Mouse (Mus musculus) heart, postnatal 0 days (tissue): ENCODE measurements at regions not wholly inside any gene's neighbourhood (a gene's known extent, or its start where the extent isn't known, plus 50 kb on each side); places are given as distances from the start of the nearest gene placed in this dataset.

Source experiments
- ATAC-seq: fragments of 200-750 bp; cut with Nextera tagmentation; 2 replicates; pipeline ENCODE4 v1.8.0; 2017; ENCODE audit warnings: low read depth, moderate number of reproducible peaks, moderate library complexity; ENCODE audit not compliant: insufficient read depth
- DNase-seq: peaks from one replicate; pipeline ENCODE4 v3.0.0-alpha.2; 2016; ENCODE audit warnings: low spot score
- H3K27ac ChIP-seq: fragments of 300-500 bp; sonication (generic); 2 replicates; pipeline ENCODE4 v1.5.1; 2014; ENCODE audit warnings: low read depth, mild to moderate bottlenecking
- H3K27me3 ChIP-seq: fragments of 300-500 bp; sonication (generic); 2 replicates; pipeline ENCODE4 v1.6.1; 2014; ENCODE audit warnings: low read length, mixed read lengths; ENCODE audit not compliant: control insufficient read depth, insufficient read depth
- H3K36me3 ChIP-seq: fragments of 300-500 bp; sonication (generic); replicated peaks from 2 replicates; pipeline ENCODE4 v1.6.1; 2014; ENCODE audit warnings: low read length, mixed read lengths; ENCODE audit not compliant: control insufficient read depth, insufficient read depth
- H3K4me1 ChIP-seq: fragments of 300-500 bp; sonication (generic); 2 replicates; pipeline ENCODE4 v1.6.1; 2014; ENCODE audit warnings: antibody characterized with exemption; ENCODE audit not compliant: control insufficient read depth, insufficient read depth
- H3K4me2 ChIP-seq: fragments of 300-500 bp; sonication (generic); 2 replicates; pipeline ENCODE4 v1.6.1; 2014; ENCODE audit warnings: low read depth, mild to moderate bottlenecking, low read length, moderate library complexity
- H3K4me3 ChIP-seq: fragments of 300-500 bp; sonication (generic); 2 replicates; pipeline ENCODE4 v1.5.1; 2014; ENCODE audit warnings: low read depth, low read length
- H3K9ac ChIP-seq: fragments of 300-500 bp; sonication (generic); replicated peaks from 2 replicates; pipeline ENCODE4 v1.6.1; 2014; ENCODE audit warnings: low read depth, low read length, mixed read lengths
- H3K9me3 ChIP-seq: fragments of 300-500 bp; sonication (generic); replicated peaks from 2 replicates; pipeline ENCODE4 v1.6.1; 2016; ENCODE audit warnings: low read length; ENCODE audit not compliant: control insufficient read depth
- CTCF ChIP-seq: IDR thresholded peaks from 2 replicates; pipeline ENCODE4 v1.5.1; 2016; ENCODE audit warnings: antibody characterized with exemption, control low read depth, low read depth
- EP300 ChIP-seq: IDR thresholded peaks from 2 replicates; pipeline ENCODE4 v1.6.1; 2016; ENCODE audit warnings: antibody characterized with exemption, low read depth
- WGBS: fragments of 180-500 bp; shearing (Covaris S2); extraction: QIAGEN DNeasy Blood & Tissue Kit; methylation state at CpG from one replicate; pipeline ENCODE4 v1.1.7; 2014; 5-methylcytosine and 5-hydroxymethylcytosine counted together

DNA sequence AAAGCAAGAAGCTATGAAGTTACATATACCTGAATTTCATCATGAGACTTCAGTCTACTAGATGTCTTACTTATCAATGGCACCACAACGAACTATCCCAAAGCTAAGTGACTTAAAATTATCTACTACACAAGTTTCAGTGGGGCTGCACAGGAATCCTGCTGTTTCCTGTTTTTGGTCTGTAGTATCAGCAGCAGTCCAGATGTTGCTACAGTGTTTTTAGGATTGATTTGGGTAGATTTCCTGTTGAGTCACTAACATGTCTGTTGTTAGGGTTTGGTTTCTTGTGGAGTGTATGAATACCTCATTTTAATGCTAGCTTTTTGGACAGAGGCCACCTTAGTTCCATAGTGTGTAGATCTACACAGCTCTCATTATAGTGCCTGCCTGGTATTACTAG lies 120.8 kb upstream of the Thumpd2 start:
- ATAC-seq: no peak
- Histone ChIP-seq H3K27me3 (no peaks in the 10 kb centered on the region), H3K27ac (no peak overlapping the region), H3K4me2 (no peak overlapping the region), H3K4me1 (peaks cover 5% of the 10 kb centered on the region; the same call in 1 of the 2 replicates), H3K9ac (no peak overlapping the region), H3K36me3 (no peaks in the 10 kb centered on the region), H3K9me3 (no peaks in the 10 kb centered on the region), H3K4me3 (no peak overlapping the region)
- DNase-seq: no peak
- TF ChIP-seq EP300 (no peak), CTCF (no peak)
- 36% methylated on average over 1 of the region's 1 CpGs for WGBS

DNA sequence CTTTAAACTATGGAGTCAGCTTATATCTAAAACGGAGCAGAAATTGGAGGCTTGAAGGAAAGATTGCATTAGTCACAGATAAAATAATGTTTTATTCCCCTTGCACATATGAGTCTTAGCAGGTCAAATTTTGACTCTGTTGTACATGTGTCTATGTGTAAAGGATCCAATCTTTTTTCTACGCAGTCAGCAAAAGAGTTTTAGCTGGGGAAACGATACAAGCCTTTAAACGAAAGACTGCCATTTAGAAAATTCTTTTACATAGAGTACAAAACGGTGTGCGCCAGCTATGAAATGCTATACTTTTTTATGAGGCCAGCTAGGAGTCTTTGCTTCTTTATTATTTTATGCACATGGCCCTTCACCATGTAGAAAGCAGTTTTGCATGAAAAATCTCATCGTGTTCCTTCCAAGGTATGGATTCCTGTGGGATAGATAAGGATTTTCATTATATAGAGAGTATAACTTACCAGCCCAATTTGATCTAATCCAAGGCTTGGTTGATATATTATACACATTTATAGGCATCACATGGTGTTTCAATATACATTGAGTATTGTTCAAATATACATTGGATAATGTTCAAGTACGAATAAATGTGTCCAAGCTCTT lies 116.0 kb upstream of the Thumpd2 start:
- no peaks in the 10 kb centered on the region for H3K9me3 ChIP-seq
- no peaks in the 10 kb centered on the region for H3K27me3 ChIP-seq
- no peak overlapping the region for H3K4me2 ChIP-seq
- 0 out of 2 replicates have a peak, but pooled peaks cover 3% of the 10 kb centered on the region for H3K4me1 ChIP-seq
- no peaks in the 10 kb centered on the region for H3K36me3 ChIP-seq
- no peak overlapping the region for H3K9ac ChIP-seq
- ATAC-seq (no peak), DNase-seq (no peak)
- H3K27ac ChIP-seq: no peak overlapping the region
- WGBS: 77% methylated on average over 8 of the region's 8 CpGs
- TF ChIP-seq EP300 (no peak), CTCF (no peak)
- H3K4me3 ChIP-seq: no peak overlapping the region

DNA sequence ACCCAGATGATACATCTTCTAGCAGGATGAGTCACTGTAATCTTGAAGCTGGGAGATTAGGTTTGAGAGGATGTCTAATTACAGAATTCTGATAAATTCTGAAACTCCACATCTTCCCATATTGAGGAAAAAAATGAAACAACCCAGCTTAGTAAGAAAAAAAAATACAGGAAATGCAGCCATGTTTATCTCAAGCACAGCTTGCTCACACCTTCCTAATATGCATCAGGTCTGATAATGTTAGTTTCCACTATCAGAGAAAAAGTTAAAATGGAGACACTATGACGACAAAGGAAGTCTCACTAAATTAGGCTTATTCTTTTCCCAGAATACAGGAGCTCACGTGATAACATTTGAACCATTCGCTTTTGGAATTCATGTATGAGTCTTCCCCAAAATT lies 111.4 kb upstream of the Thumpd2 start:
- TF ChIP-seq CTCF: no peak
- no peak for TF ChIP-seq EP300
- no peak overlapping the region for H3K4me3 ChIP-seq
- no peaks in the 10 kb centered on the region for H3K9me3 ChIP-seq
- no peaks in the 10 kb centered on the region for H3K27me3 ChIP-seq
- no peak for DNase-seq
- no peak overlapping the region for H3K4me2 ChIP-seq
- no peak for ATAC-seq
- H3K27ac ChIP-seq: no peak overlapping the region
- 0 out of 2 replicates have a peak, but pooled peaks cover 4% of the 10 kb centered on the region for H3K4me1 ChIP-seq
- no peaks in the 10 kb centered on the region for H3K36me3 ChIP-seq
- WGBS: 58% methylated on average over 3 of the region's 3 CpGs
- no peak overlapping the region for H3K9ac ChIP-seq

DNA sequence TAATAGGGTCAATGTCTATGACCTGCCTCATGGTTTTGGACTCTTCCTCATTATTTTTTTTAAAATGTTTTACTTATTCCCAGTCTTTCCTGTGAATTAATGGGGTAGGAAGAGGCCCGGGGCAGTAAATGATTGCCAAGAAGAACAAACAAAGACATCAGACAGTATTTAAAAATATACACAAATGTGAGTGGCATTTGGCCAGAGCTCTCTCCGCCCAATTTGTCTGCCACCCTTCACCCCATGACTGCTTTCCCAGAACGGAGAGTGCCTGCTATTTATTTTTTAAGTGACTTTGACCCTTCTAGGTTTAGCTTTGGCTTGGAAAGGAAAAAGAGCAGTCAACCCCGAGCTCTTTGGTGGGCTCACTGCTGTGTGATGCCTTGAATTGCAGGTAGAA lies 111.0 kb upstream of the Thumpd2 start:
- ATAC-seq (no peak), DNase-seq (no peak)
- no peak for TF ChIP-seq CTCF
- no peak for TF ChIP-seq EP300
- Histone ChIP-seq H3K27me3 (no peaks in the 10 kb centered on the region), H3K4me2 (no peak overlapping the region), H3K27ac (no peak overlapping the region), H3K4me1 (0 out of 2 replicates have a peak, but pooled peaks cover 4% of the 10 kb centered on the region), H3K36me3 (no peaks in the 10 kb centered on the region), H3K9ac (no peak overlapping the region), H3K9me3 (no peaks in the 10 kb centered on the region), H3K4me3 (no peak overlapping the region)
- 38% methylated on average over 4 of the region's 4 CpGs for WGBS

DNA sequence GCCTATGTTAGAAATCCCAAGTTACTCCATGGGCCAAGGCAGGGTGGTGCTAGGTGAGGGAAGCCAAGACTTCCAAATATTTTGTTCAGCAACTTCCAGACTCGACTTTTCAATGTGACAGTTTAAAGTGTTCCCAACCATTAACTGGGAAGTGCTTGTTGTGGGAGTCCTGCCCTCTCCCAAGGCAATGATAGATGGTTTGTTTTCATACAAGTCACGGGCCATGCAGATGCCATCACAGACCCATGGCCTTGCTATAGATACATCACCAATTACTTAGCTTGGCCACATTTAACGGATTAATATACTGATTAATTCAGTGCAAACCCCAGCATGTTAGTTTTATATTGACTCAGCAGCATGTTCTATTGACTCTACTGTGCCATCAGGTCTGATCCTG lies 108.1 kb upstream of the Thumpd2 start:
- Histone ChIP-seq H3K27me3 (no peaks in the 10 kb centered on the region), H3K4me1 (0 out of 2 replicates have a peak, but pooled peaks cover 4% of the 10 kb centered on the region), H3K4me3 (no peak overlapping the region), H3K4me2 (no peak overlapping the region), H3K27ac (no peak overlapping the region), H3K9me3 (no peaks in the 10 kb centered on the region), H3K36me3 (no peaks in the 10 kb centered on the region), H3K9ac (no peak overlapping the region)
- DNase-seq: no peak
- TF ChIP-seq EP300 (no peak), CTCF (no peak)
- no peak for ATAC-seq
- 61% methylated on average over 3 of the region's 3 CpGs for WGBS

DNA sequence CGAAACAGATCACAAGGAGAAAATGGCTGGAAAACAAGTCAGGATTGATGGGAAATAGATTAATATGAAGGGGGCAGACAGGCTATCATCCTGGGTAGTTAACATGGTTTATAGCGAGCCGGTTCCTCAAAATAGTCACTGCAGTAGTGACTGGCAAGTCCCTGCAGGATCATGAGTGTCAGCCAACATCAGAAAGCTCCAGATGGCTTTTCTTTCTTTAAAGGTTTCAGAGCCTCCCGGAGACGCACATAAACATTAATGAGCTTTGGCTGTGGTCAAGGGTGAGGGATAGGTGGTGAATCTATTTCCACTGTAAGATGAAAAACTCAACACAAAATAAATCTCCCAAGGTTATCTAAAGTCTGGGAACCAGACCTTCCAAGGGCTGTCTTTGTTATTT lies 104.2 kb upstream of the Thumpd2 start:
- DNase-seq: no peak
- WGBS: 70% methylated on average over 5 of the region's 5 CpGs
- no peak overlapping the region for H3K4me3 ChIP-seq
- no peak overlapping the region for H3K27ac ChIP-seq
- no peak overlapping the region for H3K9ac ChIP-seq
- no peak overlapping the region for H3K4me2 ChIP-seq
- H3K27me3 ChIP-seq: no peaks in the 10 kb centered on the region
- no peak for ATAC-seq
- H3K36me3 ChIP-seq: no peaks in the 10 kb centered on the region
- TF ChIP-seq EP300 (no peak), CTCF (no peak)
- H3K4me1 ChIP-seq: no peaks in the 10 kb centered on the region
- H3K9me3 ChIP-seq: no peaks in the 10 kb centered on the region
